Mouse (Mus musculus): ENCODE results near the gene Gm29776. TPM values are rescaled to one million over a fixed set of nuclear protein-coding genes. Genes with fewer than 3 reads are reported as not detected.

Gene Gm29776
- polyA plus RNA-seq, 1 experiment = not detected

DNA sequence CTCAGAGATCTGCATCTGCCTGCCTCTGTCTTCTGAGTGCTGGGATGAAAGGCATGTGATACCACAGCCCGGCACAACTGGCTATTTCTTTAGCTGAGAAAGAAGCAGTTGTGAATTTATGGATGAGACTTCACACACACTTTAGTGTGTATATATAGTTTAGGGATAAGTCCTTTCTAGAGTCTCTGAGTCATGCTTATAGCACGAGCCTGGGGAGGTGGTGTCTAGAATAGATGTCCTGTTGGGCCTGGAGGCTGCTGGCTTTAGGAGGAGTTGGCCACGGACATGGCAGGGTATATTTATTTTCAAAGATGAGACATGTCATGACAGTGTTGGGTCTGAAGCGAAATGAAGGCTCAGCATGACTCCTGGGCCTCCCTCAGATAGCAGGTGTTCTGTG, 35.4 kb upstream of the Gm29776 start:
- 81% methylated on average over 4 of the region's 4 CpGs for WGBS
- Histone ChIP-seq H3K4me1 (ENCODE audit: control insufficient read depth, insufficient read depth, low read length) (no peaks in the 10 kb centered on the region), H3K4me3 (replicated peaks; ENCODE audit: control insufficient read depth, low read depth, low read length) (no peak overlapping the region), H3K27ac (ENCODE audit: control insufficient read depth, insufficient read depth, low read depth, low read length, poor library complexity) (no peak overlapping the region)
- no peak for TF ChIP-seq POLR2A (IDR thresholded peaks at IDR 0.05; ENCODE audit: borderline replicate concordance, control insufficient read depth, low read depth, low read length)
- no peak for TF ChIP-seq CTCF (IDR thresholded peaks at IDR 0.05; ENCODE audit: control insufficient read depth, insufficient read depth, low read length)

DNA sequence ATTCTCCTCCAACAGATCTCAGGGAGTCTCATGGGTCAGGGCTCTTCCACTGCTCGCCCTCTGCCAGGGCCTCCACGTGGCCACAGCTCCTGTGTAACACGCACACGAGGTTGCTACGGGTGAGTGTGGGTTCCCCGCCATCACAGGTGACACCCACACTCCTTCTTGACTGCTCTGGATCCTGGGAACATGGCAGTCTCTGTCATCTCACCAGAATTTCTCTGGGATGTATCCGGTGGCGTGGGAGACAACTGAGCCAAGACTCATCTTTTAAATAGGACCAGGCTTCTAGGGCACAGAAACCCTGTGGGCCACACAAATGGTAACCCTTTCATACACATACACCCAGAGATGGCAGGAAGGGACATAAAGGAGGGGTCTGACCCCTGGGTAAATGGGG, 33.6 kb upstream of the Gm29776 start:
- H3K4me1 ChIP-seq (ENCODE audit: control insufficient read depth, insufficient read depth, low read length) = no peaks in the 10 kb centered on the region
- 80% methylated on average over 8 of the region's 8 CpGs for WGBS
- TF ChIP-seq POLR2A (IDR thresholded peaks at IDR 0.05; ENCODE audit: borderline replicate concordance, control insufficient read depth, low read depth, low read length) (no peak), CTCF (IDR thresholded peaks at IDR 0.05; ENCODE audit: control insufficient read depth, insufficient read depth, low read length) (no peak)

DNA sequence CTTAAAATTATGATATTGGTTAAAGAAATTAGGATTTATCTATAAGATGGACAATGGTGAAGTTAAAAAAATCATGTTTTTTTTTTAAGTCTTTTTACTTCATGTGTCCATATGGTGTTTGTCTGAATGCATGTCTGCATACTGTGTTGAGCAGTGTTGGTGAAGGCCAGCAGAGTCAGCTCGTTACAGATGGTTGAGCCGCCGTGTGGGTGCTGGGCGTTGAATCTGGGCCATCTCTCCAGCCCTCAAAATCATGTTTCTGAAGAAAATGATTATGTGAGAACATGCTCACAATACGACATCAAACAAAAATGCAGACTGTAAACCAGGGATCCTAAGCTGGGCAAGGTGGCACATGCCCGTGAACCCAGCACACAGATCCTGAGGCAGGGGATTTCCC, 31.7 kb upstream of the Gm29776 start:
- 77% methylated on average over 6 of the region's 6 CpGs for WGBS
- Histone ChIP-seq H3K27ac (ENCODE audit: control insufficient read depth, insufficient read depth, low read depth, low read length, poor library complexity) (no peak overlapping the region), H3K4me3 (replicated peaks; ENCODE audit: control insufficient read depth, low read depth, low read length) (no peak overlapping the region), H3K4me1 (ENCODE audit: control insufficient read depth, insufficient read depth, low read length) (no peaks in the 10 kb centered on the region)
- no peak for TF ChIP-seq POLR2A (IDR thresholded peaks at IDR 0.05; ENCODE audit: borderline replicate concordance, control insufficient read depth, low read depth, low read length)
- no peak for TF ChIP-seq CTCF (IDR thresholded peaks at IDR 0.05; ENCODE audit: control insufficient read depth, insufficient read depth, low read length)

More for the DNA sequence above, 33.6 kb upstream of the Gm29776 start:
- no peak overlapping the region for H3K4me3 ChIP-seq (replicated peaks; ENCODE audit: control insufficient read depth, low read depth, low read length)
- H3K27ac ChIP-seq (ENCODE audit: control insufficient read depth, insufficient read depth, low read depth, low read length, poor library complexity) = no peak overlapping the region

DNA sequence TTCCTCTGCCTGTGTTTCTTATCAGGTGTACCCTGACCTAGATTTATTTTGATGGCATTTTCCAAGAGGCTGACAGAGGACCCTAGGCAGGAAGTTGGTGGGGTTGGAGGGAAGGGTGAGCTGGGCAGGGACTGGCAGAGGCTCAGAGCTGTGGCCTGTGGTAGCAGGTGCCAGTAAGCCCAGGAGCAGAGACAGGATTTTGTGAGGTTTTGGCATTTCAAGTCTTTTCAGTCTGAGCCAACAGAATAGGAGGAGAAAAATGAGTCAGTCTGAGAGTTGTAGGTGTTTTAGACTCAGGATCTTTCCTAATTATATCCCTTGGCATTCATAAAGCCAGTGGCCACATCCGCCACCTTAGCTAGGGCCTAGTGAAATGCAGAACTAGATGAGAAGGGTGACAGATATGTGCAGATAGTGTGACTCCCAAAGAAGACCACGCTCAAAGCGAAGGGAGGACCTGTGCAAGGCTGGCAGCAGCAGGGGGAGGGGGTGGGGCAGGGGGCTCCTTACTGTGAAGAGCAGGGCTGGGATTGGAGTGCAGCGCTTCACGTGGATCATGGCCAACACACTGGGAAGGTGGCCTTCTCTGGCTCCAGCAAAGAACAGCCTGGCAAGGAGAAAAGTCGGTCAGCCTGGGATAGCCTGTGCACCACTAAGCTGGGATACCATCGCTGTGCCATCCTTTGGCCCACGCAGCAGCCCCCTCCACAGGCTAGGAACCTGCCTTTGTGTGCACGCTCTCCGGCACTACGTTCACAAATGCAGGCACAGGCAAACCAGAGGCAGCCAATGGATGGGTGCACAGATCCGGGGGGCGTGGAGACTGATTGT, 30.4 kb upstream of the Gm29776 start:
- Histone ChIP-seq H3K27ac (ENCODE audit: control insufficient read depth, insufficient read depth, low read depth, low read length, poor library complexity) (no peak overlapping the region), H3K4me1 (ENCODE audit: control insufficient read depth, insufficient read depth, low read length) (no peaks in the 10 kb centered on the region), H3K4me3 (replicated peaks; ENCODE audit: control insufficient read depth, low read depth, low read length) (no peak overlapping the region)
- WGBS = 81% methylated on average over 13 of the region's 13 CpGs
- TF ChIP-seq POLR2A (IDR thresholded peaks at IDR 0.05; ENCODE audit: borderline replicate concordance, control insufficient read depth, low read depth, low read length) (no peak), CTCF (IDR thresholded peaks at IDR 0.05; ENCODE audit: control insufficient read depth, insufficient read depth, low read length) (no peak)

DNA sequence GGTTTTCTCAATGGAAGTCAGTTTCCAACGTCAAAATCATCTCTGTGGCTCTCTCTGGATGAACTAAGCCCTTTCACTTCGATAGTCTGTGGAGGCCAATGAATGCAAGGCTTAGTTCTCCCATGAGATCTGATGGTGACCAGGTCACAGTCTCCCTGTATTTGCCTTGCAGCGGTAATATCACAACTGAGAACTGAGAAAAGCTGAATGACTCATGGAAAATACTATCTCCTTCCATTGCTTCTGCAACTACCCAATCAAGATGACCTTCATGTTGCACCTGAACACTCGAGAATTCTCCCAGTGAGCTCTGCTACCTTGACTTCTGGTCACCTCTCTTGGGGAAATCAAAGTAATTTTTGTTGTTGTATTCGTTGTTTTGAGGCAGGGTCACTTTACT, 28.9 kb upstream of the Gm29776 start:
- Histone ChIP-seq H3K27ac (ENCODE audit: control insufficient read depth, insufficient read depth, low read depth, low read length, poor library complexity) (no peak overlapping the region), H3K4me3 (replicated peaks; ENCODE audit: control insufficient read depth, low read depth, low read length) (no peak overlapping the region), H3K4me1 (ENCODE audit: control insufficient read depth, insufficient read depth, low read length) (no peaks in the 10 kb centered on the region)
- WGBS = 80% methylated on average over 5 of the region's 5 CpGs
- TF ChIP-seq CTCF (IDR thresholded peaks at IDR 0.05; ENCODE audit: control insufficient read depth, insufficient read depth, low read length) = no peak
- no peak for TF ChIP-seq POLR2A (IDR thresholded peaks at IDR 0.05; ENCODE audit: borderline replicate concordance, control insufficient read depth, low read depth, low read length)

DNA sequence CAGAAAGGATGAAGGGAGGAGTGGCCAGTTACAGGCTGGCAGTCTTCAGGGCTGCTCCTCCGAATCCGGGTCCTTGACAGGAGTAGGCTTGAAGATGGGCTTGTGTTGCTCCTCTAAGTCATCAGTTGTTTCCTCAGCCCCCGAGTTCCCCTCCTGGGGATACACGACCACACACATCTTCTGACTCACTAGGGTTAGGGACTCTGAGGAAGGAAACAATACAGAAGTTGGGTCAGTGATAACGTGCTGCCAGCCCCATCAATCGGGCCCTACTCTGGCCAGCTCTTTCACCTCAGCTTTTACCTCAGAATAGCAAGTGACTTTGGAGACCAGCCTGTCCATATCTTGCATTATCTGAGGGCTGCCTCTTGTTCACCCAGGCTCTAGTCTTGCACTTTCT, 25.4 kb upstream of the Gm29776 start:
- TF ChIP-seq CTCF (IDR thresholded peaks at IDR 0.05; ENCODE audit: control insufficient read depth, insufficient read depth, low read length) (no peak), POLR2A (IDR thresholded peaks at IDR 0.05; ENCODE audit: borderline replicate concordance, control insufficient read depth, low read depth, low read length) (no peak)
- 23% methylated on average over 6 of the region's 6 CpGs for WGBS
- Histone ChIP-seq H3K27ac (ENCODE audit: control insufficient read depth, insufficient read depth, low read depth, low read length, poor library complexity) (no peak overlapping the region), H3K4me3 (replicated peaks; ENCODE audit: control insufficient read depth, low read depth, low read length) (no peak overlapping the region), H3K4me1 (ENCODE audit: control insufficient read depth, insufficient read depth, low read length) (no peaks in the 10 kb centered on the region)

DNA sequence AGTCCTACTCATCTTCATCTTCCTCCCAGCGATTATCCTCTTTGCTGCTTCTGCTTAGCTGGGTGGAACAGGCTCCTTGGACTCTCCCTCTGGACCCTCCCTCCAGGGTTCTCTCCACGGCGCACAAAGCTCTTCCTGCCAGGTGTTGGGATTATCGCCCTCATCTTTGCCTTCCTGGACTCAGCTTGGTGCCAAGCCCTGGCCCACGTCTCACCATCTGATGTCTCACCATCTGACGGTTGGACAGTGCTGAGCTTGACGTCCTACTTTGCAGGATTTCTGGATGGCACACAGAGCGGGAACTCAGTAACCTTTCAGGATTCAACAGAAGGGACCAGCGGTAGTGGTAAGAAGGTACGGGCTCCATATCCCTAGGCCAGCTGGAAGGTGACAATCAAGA, 23.1 kb upstream of the Gm29776 start:
- Histone ChIP-seq H3K4me3 (replicated peaks; ENCODE audit: control insufficient read depth, low read depth, low read length) (no peak overlapping the region), H3K27ac (ENCODE audit: control insufficient read depth, insufficient read depth, low read depth, low read length, poor library complexity) (no peak overlapping the region), H3K4me1 (ENCODE audit: control insufficient read depth, insufficient read depth, low read length) (no peaks in the 10 kb centered on the region)
- TF ChIP-seq POLR2A (IDR thresholded peaks at IDR 0.05; ENCODE audit: borderline replicate concordance, control insufficient read depth, low read depth, low read length) (no peak), CTCF (IDR thresholded peaks at IDR 0.05; ENCODE audit: control insufficient read depth, insufficient read depth, low read length) (no peak)
- 83% methylated on average over 10 of the region's 10 CpGs for WGBS

DNA sequence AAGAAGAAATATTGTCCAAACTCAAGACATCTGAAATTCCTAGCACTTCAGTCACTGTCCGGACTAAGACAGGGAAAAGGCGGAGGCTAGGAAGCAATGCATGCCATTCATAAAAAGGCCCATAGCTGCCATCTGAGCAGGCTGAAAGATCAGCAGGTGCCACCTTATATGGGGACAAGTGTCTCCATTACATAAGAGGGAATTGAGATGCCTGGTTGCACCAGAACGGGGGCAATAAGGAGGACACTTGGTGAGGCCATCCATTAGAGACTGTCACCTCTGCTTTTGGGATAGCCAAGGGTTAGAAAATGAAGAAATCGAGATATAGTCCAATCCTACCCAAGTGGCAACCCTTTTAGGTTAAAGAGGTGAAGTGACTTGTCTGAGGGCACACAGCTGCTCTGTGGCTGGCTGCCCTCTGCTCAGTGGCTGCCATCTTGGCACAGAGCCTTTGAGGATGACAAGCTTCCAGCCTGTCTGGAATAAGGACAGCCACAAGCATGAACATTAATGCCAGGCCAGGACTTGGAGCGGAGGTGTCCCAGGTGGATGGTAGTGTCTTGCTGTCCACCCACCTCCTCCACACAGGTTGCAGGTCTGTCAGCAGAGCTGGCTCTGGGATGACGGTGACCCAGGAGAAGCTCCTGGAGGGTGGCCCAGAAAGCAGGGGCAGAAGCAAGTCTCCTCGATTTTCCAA, 22.2 kb upstream of the Gm29776 start:
- no peak overlapping the region for H3K27ac ChIP-seq (ENCODE audit: control insufficient read depth, insufficient read depth, low read depth, low read length, poor library complexity)
- no peak for TF ChIP-seq POLR2A (IDR thresholded peaks at IDR 0.05; ENCODE audit: borderline replicate concordance, control insufficient read depth, low read depth, low read length)
- TF ChIP-seq CTCF (IDR thresholded peaks at IDR 0.05; ENCODE audit: control insufficient read depth, insufficient read depth, low read length) = no peak
- 77% methylated on average over 7 of the region's 7 CpGs for WGBS
- no peaks in the 10 kb centered on the region for H3K4me1 ChIP-seq (ENCODE audit: control insufficient read depth, insufficient read depth, low read length)
- H3K4me3 ChIP-seq (replicated peaks; ENCODE audit: control insufficient read depth, low read depth, low read length) = no peak overlapping the region
